Mouse (Mus musculus): Measurements from ENCODE around the gene Pou2f3.

DNA sequence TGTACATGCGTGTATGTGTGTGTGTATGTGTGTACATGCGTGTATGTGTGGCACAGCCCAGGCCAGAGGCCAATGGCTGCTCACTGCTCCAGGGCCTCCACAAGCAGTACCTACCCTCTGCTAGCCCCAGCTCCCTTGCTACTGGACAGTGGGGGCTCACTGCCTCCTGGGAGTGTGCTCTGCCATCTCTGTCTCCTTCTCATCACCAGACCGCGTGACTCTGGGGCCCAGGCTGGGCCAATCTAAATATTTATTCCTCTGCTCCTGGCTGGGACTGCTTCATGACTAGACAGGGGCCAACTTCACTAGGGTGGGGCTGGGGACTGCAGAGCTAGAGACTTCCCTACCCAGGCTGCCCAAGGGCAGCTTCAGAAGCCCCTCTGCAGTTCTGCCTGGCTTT, 21.6 kb upstream of the Pou2f3 start:
- TF ChIP-seq POLR2A (IDR thresholded peaks at IDR 0.05; ENCODE audit: low read depth, low read length) (no peak), CTCF (conservative IDR thresholded peaks at IDR 0.05; ENCODE audit: insufficient read depth, insufficient read length, low read depth, low read length) (no peak)
